Mouse (Mus musculus): Measurements from ENCODE around the gene Anks1. TPM values are rescaled to one million over a fixed set of nuclear protein-coding genes. Genes with fewer than 3 reads are reported as not detected.
"Not testable (repeated sequence)": the region's sequence is repeated elsewhere in the genome, so short reads cannot be mapped to it uniquely, and the experiment has no call there.

Anks1 gene
- polyA plus RNA-seq, 1 experiment from 2014 or later, result 15.5 TPM

GRCm38 (mm10) chr17:27960128-27961111 is 51.3 kb downstream of the Anks1 start:
- no peaks in the 10 kb centered on the region for H3K27me3 ChIP-seq (ENCODE audit: low read depth, poor library complexity, severe bottlenecking)
- peaks cover 46% of the 10 kb centered on the region for H3K4me1 ChIP-seq
- 50% methylated on average over 21 of the region's 21 CpGs for WGBS
- peak overlapping the region; percentile 29 for H3K4me3 ChIP-seq
- peak overlapping the region; percentile 82 for H3K27ac ChIP-seq
- H3K36me3 ChIP-seq, result no peaks in the 10 kb centered on the region
- no peaks in the 10 kb centered on the region for H3K9me3 ChIP-seq (replicated peaks)
- DNase-seq (ENCODE audit: low spot score), result peak; percentile 60

- not testable (repeated sequence) for H3K36me3 ChIP-seq; H3K27me3 ChIP-seq (ENCODE audit: low read depth, poor library complexity, severe bottlenecking); H3K4me3 ChIP-seq; DNase-seq (ENCODE audit: low spot score); H3K9me3 ChIP-seq (replicated peaks); H3K27ac ChIP-seq
- peaks cover 60% of the 10 kb centered on the region for H3K4me1 ChIP-seq
- WGBS, result 89% methylated on average over 7 of the region's 7 CpGs
Observed at GRCm38 (mm10) chr17:27963120-27963519, 54.0 kb downstream of the Anks1 start.

GRCm38 (mm10) chr17:27964607-27965006 is 55.5 kb downstream of the Anks1 start:
- Histone ChIP-seq H3K27ac (0 out of 2 replicates have a peak overlapping the region, but pooled peaks have one; percentile 22), H3K36me3 (no peaks in the 10 kb centered on the region), H3K4me1 (peaks cover 74% of the 10 kb centered on the region), H3K9me3 (replicated peaks) (no peaks in the 10 kb centered on the region), H3K27me3 (ENCODE audit: low read depth, poor library complexity, severe bottlenecking) (no peaks in the 10 kb centered on the region), H3K4me3 (no peak overlapping the region)
- DNase-seq (ENCODE audit: low spot score), result no peak
- WGBS, result 82% methylated on average over 4 of the region's 4 CpGs

- Histone ChIP-seq H3K4me1 (peaks cover 67% of the 10 kb centered on the region), H3K27ac (no peak overlapping the region), H3K4me3 (no peak overlapping the region), H3K9me3 (replicated peaks) (no peaks in the 10 kb centered on the region), H3K27me3 (ENCODE audit: low read depth, poor library complexity, severe bottlenecking) (no peaks in the 10 kb centered on the region), H3K36me3 (no peaks in the 10 kb centered on the region)
- no peak for DNase-seq (ENCODE audit: low spot score)
- WGBS, result 83% methylated on average over 10 of the region's 10 CpGs
Observed at GRCm38 (mm10) chr17:27965292-27965691, 56.2 kb downstream of the Anks1 start.

- WGBS, result 74% methylated on average over 4 of the region's 4 CpGs
- H3K27ac ChIP-seq, result no peak overlapping the region
- no peaks in the 10 kb centered on the region for H3K27me3 ChIP-seq (ENCODE audit: low read depth, poor library complexity, severe bottlenecking)
- DNase-seq (ENCODE audit: low spot score), result no peak
- peaks cover 60% of the 10 kb centered on the region for H3K4me1 ChIP-seq
- no peaks in the 10 kb centered on the region for H3K36me3 ChIP-seq
- H3K4me3 ChIP-seq, result no peak overlapping the region
- H3K9me3 ChIP-seq (replicated peaks), result no peaks in the 10 kb centered on the region
Observed at GRCm38 (mm10) chr17:27966056-27966455, 57.0 kb downstream of the Anks1 start.

GRCm38 (mm10) chr17:27966508-27967021 is 57.5 kb downstream of the Anks1 start:
- no peak for DNase-seq (ENCODE audit: low spot score)
- Histone ChIP-seq H3K4me3 (no peak overlapping the region), H3K27ac (peak overlapping the region; percentile 19; the same call in 1 of the 2 replicates), H3K4me1 (peaks cover 61% of the 10 kb centered on the region), H3K9me3 (replicated peaks) (no peaks in the 10 kb centered on the region), H3K27me3 (ENCODE audit: low read depth, poor library complexity, severe bottlenecking) (no peaks in the 10 kb centered on the region), H3K36me3 (no peaks in the 10 kb centered on the region)
- WGBS, result 90% methylated on average over 11 of the region's 11 CpGs

- WGBS, result 90% methylated on average over 7 of the region's 7 CpGs
- Histone ChIP-seq H3K27ac (peak overlapping the region; percentile 12; the same call in 1 of the 2 replicates), H3K4me1 (peaks cover 56% of the 10 kb centered on the region), H3K9me3 (replicated peaks) (no peaks in the 10 kb centered on the region), H3K4me3 (no peak overlapping the region), H3K36me3 (no peaks in the 10 kb centered on the region), H3K27me3 (ENCODE audit: low read depth, poor library complexity, severe bottlenecking) (no peaks in the 10 kb centered on the region)
- DNase-seq (ENCODE audit: low spot score), result no peak
Observed at GRCm38 (mm10) chr17:27967529-27967928, 58.4 kb downstream of the Anks1 start.

GRCm38 (mm10) chr17:27968033-27968750 is 59.1 kb downstream of the Anks1 start:
- H3K27me3 ChIP-seq (ENCODE audit: low read depth, poor library complexity, severe bottlenecking), result no peaks in the 10 kb centered on the region
- no peaks in the 10 kb centered on the region for H3K36me3 ChIP-seq
- H3K4me3 ChIP-seq, result no peak overlapping the region
- 92% methylated on average over 9 of the region's 9 CpGs for WGBS
- DNase-seq (ENCODE audit: low spot score), result no peak
- peaks cover 57% of the 10 kb centered on the region for H3K4me1 ChIP-seq
- H3K27ac ChIP-seq, result no peak overlapping the region
- H3K9me3 ChIP-seq (replicated peaks), result no peaks in the 10 kb centered on the region

GRCm38 (mm10) chr17:27968903-27969302 is 59.8 kb downstream of the Anks1 start:
- DNase-seq (ENCODE audit: low spot score), result no peak
- 95% methylated on average over 5 of the region's 5 CpGs for WGBS
- no peaks in the 10 kb centered on the region for H3K27me3 ChIP-seq (ENCODE audit: low read depth, poor library complexity, severe bottlenecking)
- H3K4me3 ChIP-seq, result no peak overlapping the region
- no peaks in the 10 kb centered on the region for H3K36me3 ChIP-seq
- H3K4me1 ChIP-seq, result peaks cover 54% of the 10 kb centered on the region
- H3K27ac ChIP-seq, result no peak overlapping the region
- no peaks in the 10 kb centered on the region for H3K9me3 ChIP-seq (replicated peaks)

GRCm38 (mm10) chr17:27969365-27969764 is 60.3 kb downstream of the Anks1 start:
- H3K4me1 ChIP-seq, result peaks cover 50% of the 10 kb centered on the region
- H3K27ac ChIP-seq, result no peak overlapping the region
- 86% methylated on average over 8 of the region's 8 CpGs for WGBS
- no peaks in the 10 kb centered on the region for H3K27me3 ChIP-seq (ENCODE audit: low read depth, poor library complexity, severe bottlenecking)
- no peaks in the 10 kb centered on the region for H3K9me3 ChIP-seq (replicated peaks)
- no peak overlapping the region for H3K4me3 ChIP-seq
- no peaks in the 10 kb centered on the region for H3K36me3 ChIP-seq
- DNase-seq (ENCODE audit: low spot score), result peak; percentile 43

GRCm38 (mm10) chr17:27969896-27970295 is 60.8 kb downstream of the Anks1 start:
- Histone ChIP-seq H3K27me3 (ENCODE audit: low read depth, poor library complexity, severe bottlenecking) (no peaks in the 10 kb centered on the region), H3K36me3 (0 out of 2 replicates have a peak, but pooled peaks cover 2% of the 10 kb centered on the region), H3K4me1 (peaks cover 44% of the 10 kb centered on the region), H3K4me3 (no peak overlapping the region), H3K9me3 (replicated peaks) (no peaks in the 10 kb centered on the region), H3K27ac (no peak overlapping the region)
- no peak for DNase-seq (ENCODE audit: low spot score)
- 92% methylated on average over 5 of the region's 5 CpGs for WGBS

- Histone ChIP-seq H3K36me3 (peaks cover 6% of the 10 kb centered on the region; the same call in 1 of the 2 replicates), H3K27ac (no peak overlapping the region), H3K27me3 (ENCODE audit: low read depth, poor library complexity, severe bottlenecking) (no peaks in the 10 kb centered on the region), H3K9me3 (replicated peaks) (no peaks in the 10 kb centered on the region), H3K4me1 (peaks cover 40% of the 10 kb centered on the region), H3K4me3 (no peak overlapping the region)
- WGBS, result 88% methylated on average over 5 of the region's 5 CpGs
- no peak for DNase-seq (ENCODE audit: low spot score)
Observed at GRCm38 (mm10) chr17:27970305-27970704, 61.2 kb downstream of the Anks1 start.

- WGBS, result 92% methylated on average over 9 of the region's 9 CpGs
- DNase-seq (ENCODE audit: low spot score), result no peak
- Histone ChIP-seq H3K4me1 (peaks cover 31% of the 10 kb centered on the region), H3K36me3 (peaks cover 16% of the 10 kb centered on the region), H3K27me3 (ENCODE audit: low read depth, poor library complexity, severe bottlenecking) (no peaks in the 10 kb centered on the region), H3K4me3 (no peak overlapping the region), H3K27ac (no peak overlapping the region), H3K9me3 (replicated peaks) (no peaks in the 10 kb centered on the region)
Observed at GRCm38 (mm10) chr17:27971496-27971895, 62.4 kb downstream of the Anks1 start.
